Mouse (Mus musculus) lung, embryonic 16.5 days (tissue): Measurements from ENCODE around the gene Olfr1335. TPM values are rescaled to one million over a fixed set of nuclear protein-coding genes. Genes with fewer than 3 reads are reported as not detected.
"Not testable (repeated sequence)": the region's sequence is repeated elsewhere in the genome, so short reads cannot be mapped to it uniquely, and the experiment has no call there.

Source experiments
- ATAC-seq: fragments of 200-750 bp; cut with Nextera tagmentation; 2 replicates; pipeline ENCODE4 v1.8.0; 2017; ENCODE audit warnings: low read depth, mild to moderate bottlenecking, moderate library complexity
- H3K27ac ChIP-seq: fragments of 300-500 bp; sonication (generic); 2 replicates; pipeline ENCODE4 v1.5.1; 2014; ENCODE audit warnings: mild to moderate bottlenecking, control low read depth, low read length
- H3K27me3 ChIP-seq: fragments of 300-500 bp; sonication (generic); 2 replicates; pipeline ENCODE4 v1.6.1; 2014; ENCODE audit warnings: low read depth, low read length, mixed read lengths; ENCODE audit not compliant: control insufficient read depth, insufficient read depth
- H3K36me3 ChIP-seq: fragments of 300-500 bp; sonication (generic); 2 replicates; pipeline ENCODE4 v1.6.1; 2014; ENCODE audit warnings: low read length; ENCODE audit not compliant: control insufficient read depth, insufficient read depth
- H3K4me1 ChIP-seq: fragments of 300-500 bp; sonication (generic); replicated peaks from 2 replicates; pipeline ENCODE4 v1.6.1; 2014; ENCODE audit warnings: low read length, mixed read lengths; ENCODE audit not compliant: control insufficient read depth, insufficient read depth
- H3K4me2 ChIP-seq: fragments of 300-500 bp; sonication (generic); 2 replicates; pipeline ENCODE4 v1.6.1; 2014; ENCODE audit warnings: low read depth, low read length, control low read depth
- H3K4me3 ChIP-seq: fragments of 300-500 bp; sonication (generic); 2 replicates; pipeline ENCODE4 v1.5.1; 2014; ENCODE audit warnings: mild to moderate bottlenecking, low read length, control low read depth
- H3K9ac ChIP-seq: fragments of 300-500 bp; sonication (generic); 2 replicates; pipeline ENCODE4 v1.6.1; 2014; ENCODE audit warnings: low read length, control low read depth
- H3K9me3 ChIP-seq: fragments of 300-500 bp; sonication (generic); 2 replicates; pipeline ENCODE4 v1.6.1; 2016; ENCODE audit warnings: low read length; ENCODE audit not compliant: control insufficient read depth
- WGBS: fragments of 180-500 bp; shearing (Covaris S2); extraction: QIAGEN DNeasy Blood & Tissue Kit; methylation state at CpG from one replicate; pipeline ENCODE4 v1.1.7; 2014; 5-methylcytosine and 5-hydroxymethylcytosine counted together
- polyA plus RNA-seq: library from polyadenylated mRNA; unstranded; fragments of >200 nt; fragmentation: Nextera tagmentation; extraction: Ambion mirVana; gene quantifications from 2 replicates; pipeline ENCODE4 v1.2.1, GENCODE M21; 2015

The Olfr1335 gene
- polyA plus RNA-seq = not detected in 2 replicates

GRCm38 (mm10) chr4:118809844-118810243 lies at the start of gene Olfr1335:
Gene Olfr1335 (minus strand): TSS chr4:118809944.
- no peak for ATAC-seq
- H3K4me1 ChIP-seq = no peaks in the 10 kb centered on the region

GRCm38 (mm10) chr4:118836179-118836578 lies 26.4 kb upstream of the Olfr1335 start, which contains the start of gene Olfr1333:
Gene Olfr1333 (minus strand): TSS chr4:118836279.
- no peak within 1 kb of the TSS for H3K27ac ChIP-seq

More at GRCm38 (mm10) chr4:118809844-118810243, at the start of gene Olfr1335:
- no peaks in the 10 kb centered on the region for H3K36me3 ChIP-seq
- WGBS = 82% methylated on average over 4 of the region's 4 CpGs
- H3K9ac ChIP-seq = no peak within 1 kb of the TSS
- no peaks in the 10 kb centered on the region for H3K27me3 ChIP-seq
- no peaks in the 10 kb centered on the region for H3K9me3 ChIP-seq
- no peak within 1 kb of the TSS for H3K4me3 ChIP-seq
- H3K27ac ChIP-seq = no peak within 1 kb of the TSS
- H3K4me2 ChIP-seq = no peak within 1 kb of the TSS

GRCm38 (mm10) chr4:118818921-118819320 lies 9.2 kb upstream of the Olfr1335 start:
- H3K9ac ChIP-seq = no peak overlapping the region
- no peak overlapping the region for H3K4me2 ChIP-seq
- H3K9me3 ChIP-seq = no peaks in the 10 kb centered on the region
- ATAC-seq = no peak
- no peaks in the 10 kb centered on the region for H3K36me3 ChIP-seq
- no peak overlapping the region for H3K27ac ChIP-seq
- no peak overlapping the region for H3K4me3 ChIP-seq
- no peaks in the 10 kb centered on the region for H3K4me1 ChIP-seq
- no peaks in the 10 kb centered on the region for H3K27me3 ChIP-seq
- whole genome bisulfite sequencing = 93% methylated on average over 1 of the region's 1 CpGs

More at GRCm38 (mm10) chr4:118836179-118836578, 26.4 kb upstream of the Olfr1335 start, which contains the start of gene Olfr1333:
- Histone ChIP-seq H3K9me3 (no peaks in the 10 kb centered on the region), H3K9ac (no peak within 1 kb of the TSS), H3K27me3 (no peaks in the 10 kb centered on the region), H3K4me3 (no peak within 1 kb of the TSS), H3K4me1 (no peaks in the 10 kb centered on the region), H3K36me3 (no peaks in the 10 kb centered on the region), H3K4me2 (no peak within 1 kb of the TSS)
- 100% methylated on average over 1 of the region's 1 CpGs for WGBS
- no peak for ATAC-seq

- H3K9me3 ChIP-seq, H3K36me3 ChIP-seq, H3K4me2 ChIP-seq, ATAC-seq, H3K27ac ChIP-seq, H3K4me1 ChIP-seq, H3K9ac ChIP-seq, H3K4me3 ChIP-seq, H3K27me3 ChIP-seq: not testable (repeated sequence)
These were observed 16.9 kb downstream of the Olfr1335 start for GRCm38 (mm10) chr4:118792796-118793195.

DNA sequence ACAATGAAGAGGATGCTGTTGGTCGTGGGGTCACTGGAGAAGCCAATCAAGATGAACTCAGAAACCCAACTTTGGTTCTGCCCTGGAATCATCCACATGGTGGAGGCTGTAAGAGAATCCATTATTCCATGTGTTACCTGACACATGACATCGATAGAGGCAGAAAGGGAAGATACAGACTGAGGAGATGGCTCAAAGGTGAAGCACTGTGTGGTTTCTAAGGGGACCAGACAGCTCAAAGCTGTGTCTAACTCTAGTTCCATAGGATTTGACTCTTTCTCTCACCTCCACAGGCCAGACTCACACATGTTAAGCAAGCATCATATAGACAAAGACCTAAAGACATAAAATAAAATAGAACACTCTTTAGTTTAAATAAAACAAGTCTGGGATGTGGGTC lies 27.3 kb downstream of the Olfr1335 start, which contains the start of gene Olfr1337:
Gene Olfr1337, minus strand, starts transcription at position 101 of the 400 bp plus-strand sequence.
- 62% methylated on average over 2 of the region's 2 CpGs for WGBS
- H3K9me3 ChIP-seq = no peaks in the 10 kb centered on the region
- H3K4me1 ChIP-seq = no peaks in the 10 kb centered on the region
- no peaks in the 10 kb centered on the region for H3K27me3 ChIP-seq
- H3K4me2 ChIP-seq = no peak within 1 kb of the TSS
- H3K9ac ChIP-seq = no peak within 1 kb of the TSS
- ATAC-seq = no peak
- no peak within 1 kb of the TSS for H3K27ac ChIP-seq
- no peaks in the 10 kb centered on the region for H3K36me3 ChIP-seq
- H3K4me3 ChIP-seq = no peak within 1 kb of the TSS

Other genes starting within 250 kb of the Olfr1335 start
- 1.3 and 1.6 TPM in 2 replicates for gene Cfap57, start 189.2 kb downstream of the Olfr1335 start, polyA plus RNA-seq
- 116 and 125 TPM in 2 replicates for gene Ebna1bp2, start 189.1 kb downstream of the Olfr1335 start, polyA plus RNA-seq
- not detected in 2 replicates for gene Olfr62, start 151.0 kb downstream of the Olfr1335 start, polyA plus RNA-seq
- 0.50 and 0.59 TPM in 2 replicates for gene Olfr1342, start 117.2 kb downstream of the Olfr1335 start, polyA plus RNA-seq
- gene Olfr1341, start 106.4 kb downstream of the Olfr1335 start, polyA plus RNA-seq = not detected in 2 replicates
- gene Olfr1340, start 89.8 kb downstream of the Olfr1335 start, polyA plus RNA-seq = not detected in 2 replicates
- gene Olfr1339, start 77.8 kb downstream of the Olfr1335 start, polyA plus RNA-seq = not detected in 2 replicates
- gene Olfr1338, start 51.2 kb downstream of the Olfr1335 start, polyA plus RNA-seq = not detected in 2 replicates
- not detected in 2 replicates for gene Olfr1337, start 27.4 kb downstream of the Olfr1335 start, polyA plus RNA-seq
- gene Olfr1333, start 26.3 kb upstream of the Olfr1335 start, polyA plus RNA-seq = not detected in 2 replicates
- not detected in 2 replicates for gene Olfr1331, start 54.7 kb upstream of the Olfr1335 start, polyA plus RNA-seq
- not detected in 2 replicates for gene Olfr1330, start 78.7 kb upstream of the Olfr1335 start, polyA plus RNA-seq
- not detected in 2 replicates for gene Olfr1329, start 107.5 kb upstream of the Olfr1335 start, polyA plus RNA-seq
- gene Olfr1328, start 128.7 kb upstream of the Olfr1335 start, polyA plus RNA-seq = not detected in 2 replicates
- not detected in 2 replicates for gene Lao1, start 151.6 kb upstream of the Olfr1335 start, polyA plus RNA-seq